Mouse (Mus musculus) C2C12 (cell line): ENCODE measurements at regions not wholly inside any gene's neighbourhood (a gene's known extent, or its start where the extent isn't known, plus 50 kb on each side); places are given as distances from the start of the nearest gene placed in this dataset.

Source experiments
- H3K27me3 ChIP-seq: one replicate; pipeline ENCODE4 v1.6.1; 2011; ENCODE audit not compliant: control insufficient read depth, insufficient read depth, insufficient read length
- H3K36me3 ChIP-seq: one replicate; pipeline ENCODE4 v1.6.1; 2011; ENCODE audit not compliant: control insufficient read depth, insufficient read depth
- H3K4me3 ChIP-seq: one replicate; pipeline ENCODE4 v1.5.1; 2011; ENCODE audit warnings: mild to moderate bottlenecking, control low read depth; ENCODE audit not compliant: poor library complexity, insufficient read depth, severe bottlenecking
- H3K79me2 ChIP-seq: one replicate; pipeline ENCODE4 v1.6.1; 2011; ENCODE audit not compliant: control insufficient read depth, insufficient read depth
- H3K79me3 ChIP-seq: one replicate; pipeline ENCODE4 v1.6.1; 2011; ENCODE audit warnings: low read depth, control low read depth
- H3ac ChIP-seq: one replicate; pipeline ENCODE3; 2011; ENCODE audit warnings: low read depth; ENCODE audit not compliant: control insufficient read depth, insufficient read length
- CEBPB ChIP-seq: IDR thresholded peaks from one replicate; pipeline ENCODE4 v1.6.1; 2011; ENCODE audit warnings: low read depth, mild to moderate bottlenecking, control low read depth, moderate library complexity
- CTCF ChIP-seq: IDR thresholded peaks from one replicate; pipeline ENCODE4 v1.5.1; 2011; ENCODE audit not compliant: control insufficient read depth, insufficient read depth, insufficient read length
- FOSL1 ChIP-seq: IDR thresholded peaks from one replicate; pipeline ENCODE4 v1.8.0; 2011; ENCODE audit warnings: mild to moderate bottlenecking, low read length; ENCODE audit not compliant: poor library complexity, insufficient read depth, severe bottlenecking
- MAX ChIP-seq: IDR thresholded peaks from one replicate; pipeline ENCODE4 v1.6.1; 2011; ENCODE audit warnings: mild to moderate bottlenecking, control low read depth
- MYOD1 ChIP-seq: IDR thresholded peaks from one replicate; pipeline ENCODE4 v1.6.1; 2011; ENCODE audit warnings: low read depth; ENCODE audit not compliant: control insufficient read depth, insufficient read length
- MYOG ChIP-seq: IDR thresholded peaks from one replicate; pipeline ENCODE4 v1.6.1; 2011; ENCODE audit not compliant: control insufficient read depth, insufficient read length; ENCODE audit errors: extremely low read depth
- USF1 ChIP-seq: IDR thresholded peaks from one replicate; pipeline ENCODE4 v1.6.1; 2011; ENCODE audit warnings: low read depth, mild to moderate bottlenecking, control low read depth, moderate library complexity

DNA sequence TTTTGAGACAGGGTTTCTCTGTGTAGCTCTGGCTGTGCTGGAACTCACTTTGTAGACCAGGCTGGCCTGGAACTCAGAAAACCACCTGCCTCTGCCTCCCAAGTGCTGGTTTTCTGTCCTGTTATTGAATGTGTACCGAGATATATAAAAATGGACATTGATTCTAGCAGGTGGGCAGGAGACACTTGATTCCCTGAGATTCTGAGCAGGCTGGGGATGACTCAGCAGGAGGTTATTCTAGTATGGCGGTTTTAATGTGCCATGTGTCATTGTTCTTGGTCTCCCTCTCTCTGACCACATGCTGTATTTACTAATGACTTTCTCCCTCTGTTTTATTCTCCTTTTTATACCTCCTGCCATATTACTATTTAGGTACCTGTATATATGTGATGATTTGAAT lies 517.2 kb upstream of the Pkn2 start:
- Histone ChIP-seq H3ac (no peak overlapping the region), H3K4me3 (no peak overlapping the region), H3K36me3 (no peaks in the 10 kb centered on the region), H3K79me2 (no peaks in the 10 kb centered on the region), H3K79me3 (no peaks in the 10 kb centered on the region), H3K27me3 (no peaks in the 10 kb centered on the region)
- TF ChIP-seq MAX (peak; percentile 39), MYOD1 (peak; percentile 73), FOSL1 (peak; percentile 30), USF1 (peak; percentile 32), CEBPB (no peak), MYOG (no peak), CTCF (no peak)

DNA sequence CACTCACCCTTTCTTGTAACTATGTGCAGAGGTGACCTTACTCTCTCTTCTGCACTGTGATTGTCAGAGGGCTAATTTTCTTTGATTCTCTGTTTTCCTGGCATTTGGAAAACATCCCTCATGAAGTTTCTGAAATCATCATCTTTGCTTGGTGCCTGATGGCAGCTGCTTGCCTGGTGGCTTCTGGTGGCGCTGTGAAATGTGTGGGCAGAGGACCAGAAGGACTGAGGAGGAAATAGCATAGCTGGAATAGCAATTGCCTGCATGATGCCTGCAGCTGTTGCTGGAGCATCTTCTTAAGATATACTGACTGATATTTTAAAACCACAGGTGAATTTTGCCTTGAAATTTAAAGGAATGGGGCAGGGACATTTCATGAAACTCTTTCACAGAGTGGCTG lies 502.6 kb upstream of the Pkn2 start:
- Histone ChIP-seq H3K4me3 (no peak overlapping the region), H3K79me3 (no peaks in the 10 kb centered on the region), H3K36me3 (no peaks in the 10 kb centered on the region), H3ac (no peak overlapping the region), H3K79me2 (no peaks in the 10 kb centered on the region), H3K27me3 (no peaks in the 10 kb centered on the region)
- TF ChIP-seq MYOD1 = no peak
- TF ChIP-seq CEBPB = no peak
- TF ChIP-seq MYOG = no peak
- no peak for TF ChIP-seq FOSL1
- TF ChIP-seq USF1 = no peak
- TF ChIP-seq MAX = no peak
- no peak for TF ChIP-seq CTCF

GRCm38 (mm10) chr3:143379193-143379592 lies 497.4 kb upstream of the Pkn2 start:
- TF ChIP-seq MYOG = no peak
- TF ChIP-seq CTCF = peak; percentile 61
- no peaks in the 10 kb centered on the region for H3K79me2 ChIP-seq

GRCm38 (mm10) chr3:143377446-143377845 lies 495.6 kb upstream of the Pkn2 start:
- H3K79me2 ChIP-seq = no peaks in the 10 kb centered on the region
- H3K79me3 ChIP-seq = no peaks in the 10 kb centered on the region

More at GRCm38 (mm10) chr3:143379193-143379592, 497.4 kb upstream of the Pkn2 start:
- H3K36me3 ChIP-seq = no peaks in the 10 kb centered on the region
- H3K79me3 ChIP-seq = no peaks in the 10 kb centered on the region
- no peak overlapping the region for H3K4me3 ChIP-seq
- no peak overlapping the region for H3ac ChIP-seq
- H3K27me3 ChIP-seq = no peaks in the 10 kb centered on the region

GRCm38 (mm10) chr3:143375527-143376061 lies 493.8 kb upstream of the Pkn2 start:
- no peak overlapping the region for H3K4me3 ChIP-seq
- H3ac ChIP-seq = no peak overlapping the region
- TF ChIP-seq MAX (no peak), FOSL1 (no peak), USF1 (no peak), MYOD1 (no peak), MYOG (no peak), CEBPB (no peak)
- no peaks in the 10 kb centered on the region for H3K36me3 ChIP-seq
- H3K79me3 ChIP-seq = no peaks in the 10 kb centered on the region
- no peaks in the 10 kb centered on the region for H3K27me3 ChIP-seq
- H3K79me2 ChIP-seq = no peaks in the 10 kb centered on the region

More at GRCm38 (mm10) chr3:143377446-143377845, 495.6 kb upstream of the Pkn2 start:
- H3K36me3 ChIP-seq = no peaks in the 10 kb centered on the region
- no peak overlapping the region for H3K4me3 ChIP-seq
- TF ChIP-seq USF1 = no peak
- TF ChIP-seq CEBPB = peak; percentile 78
- H3K27me3 ChIP-seq = no peaks in the 10 kb centered on the region
- H3ac ChIP-seq = no peak overlapping the region

GRCm38 (mm10) chr3:143373501-143373900 lies 491.7 kb upstream of the Pkn2 start:
- no peaks in the 10 kb centered on the region for H3K36me3 ChIP-seq
- no peaks in the 10 kb centered on the region for H3K27me3 ChIP-seq
- H3K79me2 ChIP-seq = no peaks in the 10 kb centered on the region
- H3K4me3 ChIP-seq = no peak overlapping the region
- no peaks in the 10 kb centered on the region for H3K79me3 ChIP-seq
- H3ac ChIP-seq = no peak overlapping the region
- TF ChIP-seq MYOG (no peak), FOSL1 (no peak), MYOD1 (no peak), CTCF (no peak), USF1 (no peak), MAX (no peak), CEBPB (no peak)
